Mouse (Mus musculus) lung, embryonic 15.5 days (tissue): ENCODE results near the gene Mcm3ap. TPM values are rescaled to one million over a fixed set of nuclear protein-coding genes. Genes with fewer than 3 reads are reported as not detected.

Experiments used
- ATAC-seq: fragments of 200-750 bp; cut with Nextera tagmentation; 2 replicates; pipeline ENCODE4 v1.8.0; 2017; ENCODE audit warnings: moderate number of reproducible peaks, borderline replicate concordance; ENCODE audit not compliant: low FRiP score, low TSS enrichment; ENCODE audit errors: extremely low read depth
- H3K27ac ChIP-seq: fragments of 300-500 bp; sonication (generic); 2 replicates; pipeline ENCODE4 v1.5.1; 2015; ENCODE audit warnings: moderate library complexity, mild to moderate bottlenecking, inconsistent platforms
- H3K27me3 ChIP-seq: fragments of 300-500 bp; sonication (generic); 2 replicates; pipeline ENCODE4 v1.6.1; 2015; ENCODE audit warnings: inconsistent platforms
- H3K36me3 ChIP-seq: fragments of 300-500 bp; sonication (generic); 2 replicates; pipeline ENCODE4 v1.6.1; 2015; ENCODE audit warnings: inconsistent platforms
- H3K4me1 ChIP-seq: fragments of 300-500 bp; sonication (generic); 2 replicates; pipeline ENCODE4 v1.6.1; 2015; ENCODE audit warnings: inconsistent platforms
- H3K4me2 ChIP-seq: fragments of 300-500 bp; sonication (generic); 2 replicates; pipeline ENCODE4 v1.6.1; 2015; ENCODE audit warnings: inconsistent platforms, mild to moderate bottlenecking, moderate library complexity
- H3K4me3 ChIP-seq: fragments of 300-500 bp; sonication (generic); 2 replicates; pipeline ENCODE4 v1.5.1; 2015; ENCODE audit warnings: mild to moderate bottlenecking, inconsistent platforms
- H3K9ac ChIP-seq: fragments of 300-500 bp; sonication (generic); 2 replicates; pipeline ENCODE4 v1.6.1; 2015; ENCODE audit warnings: inconsistent platforms
- H3K9me3 ChIP-seq: fragments of 300-500 bp; sonication (generic); 2 replicates; pipeline ENCODE4 v1.6.1; 2016; ENCODE audit warnings: inconsistent platforms
- WGBS: fragments of 180-500 bp; shearing (Covaris S2); methylation state at CpG from one replicate; pipeline ENCODE4 v1.1.7; 2015; 5-methylcytosine and 5-hydroxymethylcytosine counted together
- polyA plus RNA-seq: library from polyadenylated mRNA; unstranded; fragments of >200 nt; fragmentation: Nextera tagmentation; extraction: Ambion mirVana; gene quantifications from 2 replicates; pipeline ENCODE4 v1.2.1, GENCODE M21; 2015

Mcm3ap gene
- polyA plus RNA-seq, 1 experiment from 2014 or later: 49.2 TPM

DNA sequence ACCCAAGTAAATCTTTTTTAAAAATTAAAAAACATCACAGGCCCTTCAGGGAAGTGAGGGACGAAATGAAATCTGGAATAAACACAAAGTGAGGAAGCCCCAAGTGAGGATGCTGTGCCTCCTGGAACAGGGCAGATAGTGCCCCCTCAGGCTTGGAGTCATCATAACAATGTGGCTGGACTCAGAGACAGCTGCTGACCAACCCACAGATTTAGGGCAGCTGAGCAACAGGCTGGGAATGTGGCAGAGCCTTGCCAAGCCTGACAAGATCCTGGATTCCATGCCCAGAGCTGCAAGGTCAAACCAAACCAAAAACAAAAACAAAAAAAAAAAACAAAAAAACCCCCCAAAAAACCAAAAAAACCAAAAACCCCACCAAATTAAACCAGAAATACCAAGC lies 7.5 kb upstream of the Mcm3ap start:
- Histone ChIP-seq H3K9me3 (no peaks in the 10 kb centered on the region), H3K36me3 (no peaks in the 10 kb centered on the region)
- ATAC-seq: no peak

DNA sequence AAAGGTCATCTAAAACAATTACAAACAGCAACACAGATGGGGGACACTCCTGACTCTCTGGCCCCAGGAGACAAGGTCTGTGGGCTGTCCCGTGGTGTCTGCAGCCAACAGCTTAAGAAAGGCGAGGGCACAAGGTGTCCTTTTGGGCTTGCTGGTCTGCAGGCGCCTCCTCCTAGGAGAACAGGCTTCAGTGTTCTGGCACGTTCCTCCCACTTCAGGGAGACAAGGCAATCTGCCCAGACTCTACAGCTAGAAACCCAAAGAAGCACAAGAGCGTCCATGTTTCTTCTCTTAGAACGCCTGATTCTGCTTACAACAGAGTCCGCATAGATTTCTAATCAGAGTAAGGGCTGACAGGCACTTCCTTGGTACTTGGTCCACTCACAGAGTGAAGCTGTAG lies 6.4 kb upstream of the Mcm3ap start:
- H3K9me3 ChIP-seq: no peaks in the 10 kb centered on the region
- no peak overlapping the region for H3K4me2 ChIP-seq
- H3K4me1 ChIP-seq: no peaks in the 10 kb centered on the region
- H3K9ac ChIP-seq: no peak overlapping the region
- no peak overlapping the region for H3K27ac ChIP-seq
- no peaks in the 10 kb centered on the region for H3K27me3 ChIP-seq
- no peaks in the 10 kb centered on the region for H3K36me3 ChIP-seq
- H3K4me3 ChIP-seq: no peak overlapping the region
- WGBS: 91% methylated on average over 7 of the region's 7 CpGs
- no peak for ATAC-seq

More for the DNA sequence above, 7.5 kb upstream of the Mcm3ap start:
- H3K27ac ChIP-seq: no peak overlapping the region
- H3K27me3 ChIP-seq: no peaks in the 10 kb centered on the region
- H3K4me1 ChIP-seq: no peaks in the 10 kb centered on the region
- H3K4me3 ChIP-seq: no peak overlapping the region
- no peak overlapping the region for H3K9ac ChIP-seq
- no peak overlapping the region for H3K4me2 ChIP-seq
- 83% methylated on average over 1 of the region's 1 CpGs for WGBS

DNA sequence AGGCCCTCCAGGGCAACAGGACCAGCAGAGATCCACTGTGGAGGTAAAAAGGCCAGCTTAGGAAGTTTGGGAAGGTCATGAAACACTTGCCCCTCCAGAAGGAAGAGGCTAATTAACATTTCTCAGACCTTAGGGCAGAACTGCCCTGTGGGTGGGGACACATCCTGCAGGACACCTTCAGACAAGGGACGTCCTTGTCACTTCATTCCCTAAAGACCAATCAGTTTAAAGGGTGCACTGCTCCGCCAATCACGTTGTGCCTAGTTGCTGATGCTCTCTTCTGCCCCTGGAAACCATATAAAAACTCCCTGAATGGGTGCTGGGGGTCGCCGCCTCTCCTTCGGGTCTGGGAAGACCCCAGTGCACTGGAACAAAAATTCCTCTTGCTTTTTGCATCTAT lies 6.0 kb upstream of the Mcm3ap start:
- H3K9me3 ChIP-seq: no peaks in the 10 kb centered on the region
- H3K4me3 ChIP-seq: no peak overlapping the region
- peaks cover 2% of the 10 kb centered on the region; the same call in 1 of the 2 replicates for H3K4me1 ChIP-seq
- H3K9ac ChIP-seq: no peak overlapping the region
- WGBS: 87% methylated on average over 6 of the region's 6 CpGs
- no peaks in the 10 kb centered on the region for H3K27me3 ChIP-seq
- no peak overlapping the region for H3K27ac ChIP-seq
- no peak for ATAC-seq
- H3K36me3 ChIP-seq: no peaks in the 10 kb centered on the region
- H3K4me2 ChIP-seq: no peak overlapping the region

DNA sequence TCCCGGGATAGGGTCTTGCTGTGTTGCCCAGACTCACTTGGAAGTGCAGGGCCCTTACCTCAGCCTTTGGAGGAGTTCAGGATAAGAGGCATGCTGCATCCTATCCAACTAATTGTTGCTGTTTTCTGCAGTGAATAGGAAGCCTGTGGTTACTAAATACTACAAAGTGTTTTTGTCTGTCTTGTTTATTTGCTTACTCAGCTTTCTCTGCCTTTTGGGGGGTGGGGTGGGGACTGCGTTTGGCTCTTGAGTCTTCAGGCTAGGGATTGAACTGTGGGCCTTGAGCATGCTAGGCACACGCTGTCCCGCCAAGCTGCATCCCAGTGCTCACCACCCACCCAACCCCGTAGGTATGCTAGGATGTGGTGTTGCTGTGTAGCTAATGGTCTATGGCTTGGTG lies 5.0 kb downstream of the Mcm3ap start:
- peaks cover 62% of the 10 kb centered on the region for H3K36me3 ChIP-seq
- no peak overlapping the region for H3K4me2 ChIP-seq
- no peak overlapping the region for H3K9ac ChIP-seq
- H3K4me3 ChIP-seq: no peak overlapping the region
- H3K9me3 ChIP-seq: no peaks in the 10 kb centered on the region
- WGBS: 90% methylated on average over 5 of the region's 5 CpGs
- no peaks in the 10 kb centered on the region for H3K27me3 ChIP-seq
- no peak overlapping the region for H3K27ac ChIP-seq
- H3K4me1 ChIP-seq: 0 out of 2 replicates have a peak, but pooled peaks cover 3% of the 10 kb centered on the region
- no peak for ATAC-seq

DNA sequence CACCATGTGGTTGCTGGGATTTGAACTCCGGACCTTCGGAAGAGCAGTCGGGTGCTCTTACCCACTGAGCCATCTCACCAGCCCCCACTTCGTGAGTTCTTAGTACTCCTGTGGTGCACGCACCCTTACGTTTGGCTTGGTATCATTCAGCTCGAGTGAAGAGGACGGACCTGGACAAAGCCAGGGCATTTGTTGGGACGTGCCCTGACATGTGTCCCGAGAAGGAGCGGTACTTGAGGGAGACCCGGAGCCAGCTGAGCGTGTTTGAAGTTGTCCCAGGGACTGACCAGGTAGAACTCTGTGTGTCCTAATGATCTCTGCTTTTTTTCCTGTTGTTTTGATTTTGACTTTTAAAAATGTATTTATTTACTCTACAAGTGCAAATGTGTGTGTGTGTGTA lies 12.1 kb downstream of the Mcm3ap start:
- ATAC-seq: no peak
- no peaks in the 10 kb centered on the region for H3K4me1 ChIP-seq
- WGBS: 88% methylated on average over 13 of the region's 13 CpGs
- H3K27me3 ChIP-seq: no peaks in the 10 kb centered on the region
- no peak overlapping the region for H3K4me2 ChIP-seq
- H3K9ac ChIP-seq: no peak overlapping the region
- H3K9me3 ChIP-seq: no peaks in the 10 kb centered on the region
- H3K27ac ChIP-seq: no peak overlapping the region
- H3K4me3 ChIP-seq: no peak overlapping the region
- H3K36me3 ChIP-seq: peaks cover 90% of the 10 kb centered on the region

DNA sequence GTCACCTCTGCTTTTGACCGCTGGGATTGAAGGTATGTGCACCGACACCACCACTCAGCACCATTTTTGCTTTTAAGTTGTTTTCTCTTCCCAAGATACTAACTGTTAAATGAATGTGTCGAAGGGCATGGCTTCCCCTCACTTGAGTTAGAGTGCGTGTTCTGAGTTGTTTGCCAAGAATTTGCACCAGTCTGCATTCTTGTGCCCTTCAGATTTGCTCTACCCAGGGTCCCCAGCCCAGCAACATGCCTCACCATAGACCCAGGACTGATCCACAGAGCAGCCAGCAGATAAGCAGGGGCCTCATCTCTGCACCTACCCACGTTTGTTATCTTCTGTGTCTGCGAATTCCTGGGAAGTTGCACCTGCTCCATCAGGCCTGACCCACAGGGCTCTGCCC lies 12.8 kb downstream of the Mcm3ap start:
- Histone ChIP-seq H3K27ac (no peak overlapping the region), H3K9ac (no peak overlapping the region), H3K4me1 (no peaks in the 10 kb centered on the region), H3K36me3 (peaks cover 90% of the 10 kb centered on the region), H3K9me3 (no peaks in the 10 kb centered on the region), H3K4me3 (no peak overlapping the region), H3K4me2 (no peak overlapping the region), H3K27me3 (no peaks in the 10 kb centered on the region)
- ATAC-seq: no peak
- WGBS: 83% methylated on average over 6 of the region's 6 CpGs

DNA sequence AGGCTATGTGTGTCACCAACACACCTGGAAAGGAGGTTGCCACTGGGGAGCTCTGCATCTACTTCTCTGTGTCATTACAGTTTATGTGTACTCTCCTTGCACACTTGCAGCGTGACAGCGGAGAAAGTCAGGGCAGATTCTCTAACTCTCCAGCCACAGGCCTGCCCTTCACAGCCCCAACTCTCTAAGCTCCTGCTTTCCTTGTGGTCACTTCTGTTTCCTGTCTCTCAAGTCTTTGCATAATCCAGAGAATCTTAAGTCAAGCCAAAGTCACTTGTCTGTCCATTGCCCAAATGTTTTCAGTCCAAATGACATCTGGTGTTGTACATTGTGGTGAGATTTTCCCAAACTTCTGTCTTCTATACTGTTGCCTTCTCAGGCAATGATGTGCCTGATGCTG lies 17.6 kb downstream of the Mcm3ap start:
- Histone ChIP-seq H3K27me3 (no peaks in the 10 kb centered on the region), H3K4me3 (no peak overlapping the region), H3K36me3 (peaks cover 93% of the 10 kb centered on the region), H3K4me1 (no peaks in the 10 kb centered on the region), H3K27ac (no peak overlapping the region), H3K4me2 (no peak overlapping the region), H3K9ac (no peak overlapping the region), H3K9me3 (no peaks in the 10 kb centered on the region)
- 93% methylated on average over 2 of the region's 2 CpGs for WGBS
- no peak for ATAC-seq

DNA sequence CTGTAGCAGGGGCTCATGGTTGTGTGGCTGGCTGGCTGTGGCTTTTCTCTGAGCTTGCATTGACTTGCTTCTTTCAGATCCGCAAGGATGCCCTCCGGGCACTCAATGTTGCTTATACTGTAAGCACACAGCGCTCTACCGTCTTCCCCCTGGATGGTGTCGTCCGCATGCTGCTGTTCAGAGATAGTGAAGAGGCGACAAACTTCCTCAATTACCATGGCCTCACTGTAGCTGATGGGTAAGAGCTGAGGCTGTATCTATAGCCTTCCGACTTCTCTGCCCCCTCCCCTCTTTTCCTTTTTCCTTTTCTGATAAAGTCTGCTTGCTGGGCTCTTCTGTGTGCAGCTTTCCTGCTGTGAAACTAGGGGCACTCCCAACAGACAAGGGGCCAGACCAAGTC lies 19.5 kb downstream of the Mcm3ap start:
- Histone ChIP-seq H3K9ac (no peak overlapping the region), H3K4me2 (no peak overlapping the region), H3K27ac (no peak overlapping the region), H3K4me1 (no peaks in the 10 kb centered on the region), H3K36me3 (peaks cover 91% of the 10 kb centered on the region), H3K4me3 (no peak overlapping the region), H3K9me3 (no peaks in the 10 kb centered on the region), H3K27me3 (no peaks in the 10 kb centered on the region)
- ATAC-seq: no peak
- 93% methylated on average over 8 of the region's 8 CpGs for WGBS

DNA sequence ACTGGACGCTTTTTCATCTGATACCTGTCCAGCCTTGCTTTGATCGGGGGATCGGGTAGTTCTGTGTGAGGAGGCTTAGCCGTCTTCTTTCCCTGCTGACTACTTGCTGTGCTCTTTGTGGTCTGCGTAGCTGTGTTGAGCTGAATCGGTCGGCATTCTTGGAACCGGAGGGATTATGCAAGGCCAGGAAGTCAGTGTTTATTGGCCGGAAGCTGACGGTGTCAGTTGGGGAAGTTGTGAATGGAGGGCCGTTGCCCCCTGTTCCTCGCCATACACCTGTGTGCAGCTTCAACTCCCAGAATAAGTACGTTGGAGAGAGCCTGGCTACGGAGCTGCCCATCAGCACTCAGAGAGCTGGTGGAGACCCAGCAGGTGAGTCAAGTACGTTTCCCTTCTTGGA lies 20.5 kb downstream of the Mcm3ap start:
- Histone ChIP-seq H3K9me3 (no peaks in the 10 kb centered on the region), H3K9ac (no peak overlapping the region), H3K27me3 (no peaks in the 10 kb centered on the region), H3K4me1 (no peaks in the 10 kb centered on the region), H3K36me3 (peaks cover 92% of the 10 kb centered on the region), H3K4me3 (no peak overlapping the region), H3K27ac (no peak overlapping the region), H3K4me2 (no peak overlapping the region)
- no peak for ATAC-seq
- WGBS: 83% methylated on average over 15 of the region's 15 CpGs

DNA sequence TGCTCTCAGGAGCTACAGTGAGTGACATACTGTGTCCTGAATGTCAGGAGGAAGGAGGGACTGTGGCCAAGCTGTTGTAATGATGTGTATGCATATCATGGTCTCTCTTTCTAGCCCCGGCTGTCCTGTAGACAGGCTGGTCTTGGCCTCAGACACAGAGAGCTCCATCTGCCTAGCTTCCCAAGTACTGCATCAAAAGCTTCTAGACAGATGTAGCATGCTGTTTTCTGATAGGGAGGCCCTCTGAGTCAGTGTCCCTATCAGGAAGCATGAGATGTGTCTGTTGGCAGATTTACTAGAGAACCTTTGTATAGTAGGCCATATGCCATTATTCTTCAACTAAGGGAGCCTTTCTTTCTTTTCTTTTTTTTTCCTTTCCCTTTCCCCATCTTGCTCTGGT lies 24.8 kb downstream of the Mcm3ap start:
- H3K27me3 ChIP-seq: no peaks in the 10 kb centered on the region
- WGBS: 84% methylated on average over 1 of the region's 1 CpGs

DNA sequence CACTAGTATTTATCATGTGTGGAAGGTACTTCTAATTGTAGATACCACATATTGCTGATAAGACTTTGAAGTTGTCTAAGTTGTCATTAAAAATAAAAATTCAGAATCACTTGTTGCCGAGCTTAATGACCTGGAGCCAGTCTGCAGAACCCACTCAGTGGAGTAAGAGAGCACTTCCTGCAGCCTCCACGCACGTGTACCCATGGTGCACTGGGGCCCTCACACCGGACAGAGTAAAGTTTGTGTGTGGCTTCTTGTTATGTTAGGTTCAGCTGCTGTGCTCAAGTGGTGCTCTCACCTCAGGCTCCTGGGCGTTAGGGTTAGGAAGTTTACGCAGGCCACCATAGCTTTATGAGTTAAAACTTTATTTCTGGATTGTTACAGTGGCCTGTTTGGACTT lies 26.8 kb downstream of the Mcm3ap start:
- no peak for ATAC-seq
- peaks cover 83% of the 10 kb centered on the region for H3K36me3 ChIP-seq
- no peaks in the 10 kb centered on the region for H3K27me3 ChIP-seq
- H3K4me1 ChIP-seq: no peaks in the 10 kb centered on the region
- 85% methylated on average over 6 of the region's 6 CpGs for WGBS
- no peak overlapping the region for H3K4me3 ChIP-seq
- H3K4me2 ChIP-seq: no peak overlapping the region
- no peak overlapping the region for H3K9ac ChIP-seq
- no peak overlapping the region for H3K27ac ChIP-seq
- H3K9me3 ChIP-seq: no peaks in the 10 kb centered on the region

More for the DNA sequence above, 24.8 kb downstream of the Mcm3ap start:
- Histone ChIP-seq H3K4me2 (no peak overlapping the region), H3K9me3 (no peaks in the 10 kb centered on the region), H3K4me3 (no peak overlapping the region), H3K4me1 (no peaks in the 10 kb centered on the region), H3K36me3 (peaks cover 84% of the 10 kb centered on the region), H3K9ac (no peak overlapping the region), H3K27ac (no peak overlapping the region)
- no peak for ATAC-seq

DNA sequence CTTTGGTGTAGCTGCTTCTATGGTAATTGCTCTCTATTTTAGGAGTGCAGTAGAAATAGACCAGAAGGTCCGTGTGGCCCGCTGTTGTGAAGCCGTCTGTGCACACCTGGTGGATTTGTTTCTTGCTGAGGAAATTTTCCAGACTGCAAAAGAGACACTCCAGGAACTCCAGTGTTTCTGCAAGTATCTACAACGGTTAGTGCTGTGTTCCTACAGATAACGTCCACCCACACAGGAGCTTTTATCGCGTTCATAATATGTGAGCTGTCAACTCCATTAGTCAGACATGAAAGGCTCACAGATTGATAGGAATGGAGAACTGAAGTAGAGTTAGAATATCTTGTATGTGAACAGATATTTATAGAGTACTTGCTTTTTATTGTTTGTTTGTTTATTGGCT lies 27.6 kb downstream of the Mcm3ap start:
- WGBS: 88% methylated on average over 7 of the region's 7 CpGs
- H3K4me2 ChIP-seq: no peak overlapping the region
- no peak for ATAC-seq
- no peaks in the 10 kb centered on the region for H3K4me1 ChIP-seq
- no peak overlapping the region for H3K9ac ChIP-seq
- no peaks in the 10 kb centered on the region for H3K9me3 ChIP-seq
- no peak overlapping the region for H3K4me3 ChIP-seq
- H3K36me3 ChIP-seq: peaks cover 82% of the 10 kb centered on the region
- no peaks in the 10 kb centered on the region for H3K27me3 ChIP-seq
- no peak overlapping the region for H3K27ac ChIP-seq

DNA sequence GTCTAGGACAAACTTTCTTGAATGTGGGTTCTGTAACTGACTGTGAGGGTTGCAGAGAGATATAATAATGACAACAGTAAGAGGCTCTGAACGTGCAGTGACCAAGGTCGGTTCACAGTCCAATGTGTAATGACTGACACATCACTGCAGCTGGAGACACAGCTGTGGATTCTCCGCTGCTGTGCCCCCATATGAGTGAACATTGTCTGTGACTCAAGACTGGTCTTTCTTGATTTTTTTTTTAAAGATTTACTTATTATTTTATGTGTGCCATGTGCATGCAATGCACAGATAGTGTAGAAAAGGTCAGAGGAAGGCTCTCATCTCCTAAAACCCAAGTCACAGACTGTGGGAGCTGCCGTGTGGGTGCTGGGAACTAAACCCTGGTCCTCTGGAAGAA lies 28.8 kb downstream of the Mcm3ap start:
- H3K36me3 ChIP-seq: peaks cover 85% of the 10 kb centered on the region
- ATAC-seq: no peak
- H3K4me2 ChIP-seq: no peak overlapping the region
- H3K9me3 ChIP-seq: no peaks in the 10 kb centered on the region
- H3K27me3 ChIP-seq: no peaks in the 10 kb centered on the region
- H3K9ac ChIP-seq: no peak overlapping the region
- WGBS: 94% methylated on average over 4 of the region's 4 CpGs
- no peak overlapping the region for H3K27ac ChIP-seq
- H3K4me1 ChIP-seq: no peaks in the 10 kb centered on the region
- H3K4me3 ChIP-seq: no peak overlapping the region
